Mouse (Mus musculus) bone marrow macrophage, adult 2 months (primary cell): ENCODE data around the gene Nol3.
A peak's percentile ranks its signal among the peaks of the same experiment; 100 is the strongest.

Experiments
- CTCF ChIP-seq: IDR thresholded peaks from 2 replicates; pipeline ENCODE4 v1.5.1; 2012; ENCODE audit warnings: low read depth, mild to moderate bottlenecking, low read length, moderate library complexity
- POLR2A ChIP-seq: IDR thresholded peaks from 2 replicates; pipeline ENCODE4 v1.6.1; 2012; ENCODE audit warnings: mild to moderate bottlenecking, low read depth, low read length, borderline replicate concordance

DNA sequence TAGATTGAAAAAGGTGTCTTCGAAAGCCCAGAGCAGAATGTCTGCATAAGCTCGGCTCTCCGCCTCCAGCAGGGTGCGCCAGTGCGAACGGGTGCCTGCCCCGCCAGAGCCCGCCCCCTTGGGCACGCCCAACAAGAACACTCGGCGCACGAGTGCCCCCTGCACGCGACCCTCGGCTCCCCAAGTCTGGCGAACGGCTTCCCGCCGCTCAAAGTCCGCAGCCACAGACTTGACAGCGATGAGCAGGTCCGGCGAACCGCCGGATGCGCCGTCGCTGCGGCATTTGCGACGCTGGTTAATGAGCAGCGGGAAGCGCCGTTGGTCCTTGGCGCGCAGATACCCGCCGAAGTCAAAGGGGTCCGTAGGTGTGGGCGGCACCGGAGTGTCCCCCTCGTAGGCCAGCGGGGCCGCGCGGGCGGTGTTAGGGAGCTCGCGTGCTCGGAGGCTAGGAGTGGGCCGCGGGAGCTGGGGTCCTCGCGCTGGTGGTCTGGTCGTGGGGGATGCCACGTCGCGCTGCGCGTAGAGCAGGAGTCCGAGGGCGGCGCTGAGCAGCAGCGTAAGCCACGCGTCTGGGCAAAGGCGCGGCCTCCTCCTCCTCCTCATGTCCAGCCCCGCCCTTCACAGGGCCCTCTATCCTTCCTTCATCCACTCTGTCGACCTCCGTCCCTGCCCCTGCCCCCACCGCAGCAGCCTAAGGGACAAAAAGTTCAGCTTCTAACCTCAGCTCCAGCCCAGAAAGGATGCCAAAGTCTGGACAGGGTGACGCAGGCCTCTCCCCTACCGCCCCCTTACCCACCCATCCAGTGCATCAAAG is 21.6 kb upstream of the Nol3 start:
- TF ChIP-seq CTCF (peak; percentile 80), POLR2A (no peak)
